Mouse (Mus musculus): ENCODE measurements around the gene Traf3ip2.

Traf3ip2 gene

DNA sequence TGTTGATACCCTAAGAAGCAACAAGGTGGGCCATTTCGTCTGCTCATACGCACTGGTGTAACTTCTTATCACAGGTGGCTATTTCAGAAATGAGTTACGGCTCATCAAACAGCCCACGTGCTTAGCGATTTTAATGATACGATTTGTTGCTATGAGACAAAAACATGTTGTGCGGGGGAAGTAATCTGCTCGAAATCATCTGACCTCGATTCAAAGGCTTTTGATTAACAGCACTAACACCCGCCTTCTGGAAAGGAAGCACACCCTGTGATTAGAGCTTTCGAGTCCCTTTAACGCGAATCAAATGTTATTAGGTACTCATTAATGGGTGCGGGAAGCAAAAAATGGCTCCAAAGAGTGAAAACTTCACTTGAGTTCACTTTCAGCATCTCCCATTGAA, 18.9 kb downstream of the Traf3ip2 start:
- DNase-seq (ENCODE audit: low read depth, low spot score) = no peak

DNA sequence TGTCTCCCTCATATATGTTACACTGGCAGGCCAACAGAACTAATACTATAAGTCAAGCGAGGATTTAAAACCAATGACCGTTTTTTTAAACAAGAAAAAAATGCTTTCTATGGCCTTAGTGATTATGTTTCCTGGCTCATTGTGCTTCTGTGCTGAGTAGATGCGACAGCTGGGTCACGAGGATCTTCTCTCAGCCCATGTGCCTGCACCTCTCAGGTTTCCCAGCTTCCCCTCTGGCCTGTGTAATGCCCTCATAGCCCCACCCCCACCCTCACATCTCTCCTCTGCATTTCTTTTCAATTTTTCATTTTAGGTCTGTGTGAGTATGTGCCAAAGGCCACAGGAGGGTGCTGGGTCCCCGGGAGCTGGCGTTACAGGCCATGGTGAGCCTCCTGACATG, 20.6 kb downstream of the Traf3ip2 start:
- no peak for DNase-seq (ENCODE audit: low read depth, low spot score)

DNA sequence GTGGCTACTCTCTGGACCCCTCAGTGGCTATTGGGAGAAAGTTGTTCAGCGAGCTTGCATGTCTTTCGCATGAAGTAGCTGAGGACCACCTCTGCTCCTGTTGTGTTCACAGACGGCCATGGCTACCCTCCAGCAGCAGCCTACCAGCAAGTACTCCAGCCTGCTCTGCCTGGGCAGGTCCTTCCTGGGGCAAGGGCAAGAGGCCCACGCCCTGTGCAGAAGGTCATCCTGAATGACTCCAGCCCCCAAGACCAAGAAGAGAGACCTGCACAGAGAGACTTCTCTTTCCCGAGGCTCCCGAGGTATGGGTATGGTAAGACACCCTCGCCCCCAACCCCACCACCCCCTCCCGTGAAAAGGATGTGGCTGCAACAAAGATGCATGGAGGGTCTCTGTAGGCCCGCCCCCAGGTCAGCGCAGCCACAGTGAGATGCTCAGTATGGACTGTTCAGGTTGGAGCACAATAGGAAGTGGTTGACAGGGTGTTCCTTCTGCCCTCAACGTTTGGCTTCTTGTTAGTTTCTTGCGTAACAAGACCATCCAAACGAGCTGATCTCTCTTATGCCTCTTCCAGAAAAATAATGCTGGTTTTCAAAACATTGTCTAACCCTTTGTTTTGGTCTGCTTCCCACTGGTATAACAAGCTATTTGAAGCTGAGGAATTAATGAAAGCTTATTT, 21.8 kb downstream of the Traf3ip2 start:
- no peak for DNase-seq (ENCODE audit: low read depth, low spot score)

DNA sequence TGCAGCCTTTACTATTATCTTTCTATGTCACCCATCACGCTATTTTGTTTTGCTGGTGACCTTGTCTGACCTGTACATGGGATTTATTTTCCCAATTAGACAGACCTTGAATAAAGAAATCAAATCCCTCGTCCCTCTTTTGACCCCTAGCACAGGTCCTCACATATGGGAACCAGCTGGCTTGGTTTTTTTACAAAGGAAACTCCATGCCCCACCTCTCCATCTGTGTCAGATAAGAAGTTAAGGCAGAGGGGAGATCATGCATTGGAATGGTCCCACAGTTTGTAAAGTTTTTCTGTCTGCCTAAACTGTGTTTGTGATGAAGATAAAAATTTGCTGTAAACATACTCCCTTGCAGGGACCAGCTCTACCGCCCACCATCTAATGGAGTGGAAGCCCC, 26.1 kb downstream of the Traf3ip2 start:
- no peak for DNase-seq (ENCODE audit: low read depth, low spot score)

DNA sequence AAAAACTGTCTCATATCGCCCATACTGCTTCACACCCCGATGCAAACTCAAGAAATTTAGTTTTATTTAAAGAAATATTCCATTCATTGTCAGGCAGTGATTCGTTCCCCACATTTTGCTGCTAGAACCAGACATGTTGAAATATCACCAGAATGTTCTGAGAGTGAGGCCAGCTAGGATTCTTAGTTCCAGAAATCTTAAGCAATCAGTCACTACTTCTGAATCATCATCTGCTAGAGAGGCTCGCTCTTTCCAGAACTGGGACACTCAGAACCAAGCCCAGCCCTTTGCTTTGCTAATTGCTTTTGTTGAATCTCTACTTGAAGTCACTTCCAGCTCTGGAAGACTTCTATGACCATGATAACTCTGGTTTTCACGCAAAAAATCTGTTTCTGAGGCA, 27.0 kb downstream of the Traf3ip2 start:
- DNase-seq (ENCODE audit: low read depth, low spot score) = no peak

DNA sequence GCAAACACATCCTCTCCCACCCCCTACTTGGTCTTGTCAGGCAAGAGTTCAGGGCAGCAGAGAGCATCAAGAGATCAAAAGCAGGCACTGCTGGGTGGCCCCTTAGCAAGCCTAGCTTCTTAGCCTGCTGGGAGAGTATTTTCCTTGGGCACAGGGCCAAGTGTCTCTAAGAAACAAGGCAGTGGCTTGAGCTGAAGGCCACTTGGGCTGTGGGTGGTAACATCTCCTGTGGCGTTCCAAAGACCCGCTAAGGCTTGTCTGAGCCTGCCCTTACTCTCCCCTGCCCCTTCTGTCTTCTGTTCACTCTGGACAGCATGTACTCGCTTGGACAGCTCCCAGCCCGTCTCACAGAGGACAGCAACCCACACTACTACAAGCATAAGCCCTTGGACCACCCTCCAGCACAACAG, 28.1 kb downstream of the Traf3ip2 start:
- DNase-seq (ENCODE audit: low read depth, low spot score) = no peak

DNA sequence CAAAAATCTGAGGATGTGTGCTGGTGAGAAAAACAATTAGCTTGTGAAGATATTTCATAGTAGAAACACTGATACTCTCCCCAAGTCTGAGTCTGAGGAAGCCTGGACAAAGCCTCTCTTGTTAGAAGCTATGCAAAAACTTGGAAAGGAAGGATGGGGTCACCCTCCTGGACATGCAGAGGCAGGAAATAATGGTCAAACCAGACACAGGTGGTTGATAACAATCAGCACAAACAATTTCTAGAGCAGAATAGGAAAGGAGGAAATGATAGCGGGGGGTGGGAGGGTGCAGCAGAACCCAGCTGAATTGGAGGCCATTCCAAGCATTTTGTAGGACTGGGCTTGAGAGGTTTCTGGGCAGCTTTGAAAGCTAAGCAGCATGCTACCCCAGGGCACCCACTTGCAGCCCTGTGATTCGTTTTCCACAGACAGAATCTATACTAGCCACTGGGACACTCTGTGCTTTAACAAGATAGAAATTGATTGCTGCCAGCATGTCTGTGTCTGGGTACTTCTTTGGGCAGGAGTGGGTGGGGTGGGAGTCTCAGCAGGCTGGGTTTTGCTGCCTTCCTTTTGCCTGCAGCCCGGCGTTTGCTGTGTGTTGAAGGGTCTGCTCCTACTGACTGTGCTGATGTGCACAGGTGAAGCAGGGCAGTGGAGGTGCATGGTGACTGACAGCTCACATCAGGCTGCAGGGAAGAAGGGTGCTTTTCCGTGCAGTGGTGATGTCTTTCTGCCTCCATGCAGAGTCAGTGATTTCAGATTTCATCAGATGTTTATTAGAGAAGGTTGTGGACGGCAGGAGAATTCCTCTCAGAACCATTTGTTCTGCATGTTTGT, 33.3 kb downstream of the Traf3ip2 start:
- DNase-seq (ENCODE audit: low read depth, low spot score) = no peak

DNA sequence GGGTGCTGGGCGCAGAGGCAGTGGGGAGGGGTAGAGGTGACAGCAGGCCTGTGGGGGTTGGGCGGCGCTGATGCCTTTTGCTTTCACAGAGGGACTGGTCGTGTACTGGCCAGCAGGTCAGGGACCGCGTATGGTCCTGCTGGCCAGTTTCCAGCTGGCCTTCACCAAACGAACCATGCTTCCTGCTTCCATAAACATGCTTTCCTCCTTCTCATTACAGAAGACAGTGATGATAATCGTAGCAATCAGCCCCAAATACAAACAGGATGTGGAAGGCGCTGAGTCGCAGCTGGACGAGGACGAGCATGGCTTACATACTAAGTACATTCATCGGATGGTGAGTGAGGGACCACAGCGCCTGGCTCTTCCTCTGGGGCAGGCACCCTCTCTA, 33.9 kb downstream of the Traf3ip2 start:
- DNase-seq (ENCODE audit: low read depth, low spot score) = no peak

DNA sequence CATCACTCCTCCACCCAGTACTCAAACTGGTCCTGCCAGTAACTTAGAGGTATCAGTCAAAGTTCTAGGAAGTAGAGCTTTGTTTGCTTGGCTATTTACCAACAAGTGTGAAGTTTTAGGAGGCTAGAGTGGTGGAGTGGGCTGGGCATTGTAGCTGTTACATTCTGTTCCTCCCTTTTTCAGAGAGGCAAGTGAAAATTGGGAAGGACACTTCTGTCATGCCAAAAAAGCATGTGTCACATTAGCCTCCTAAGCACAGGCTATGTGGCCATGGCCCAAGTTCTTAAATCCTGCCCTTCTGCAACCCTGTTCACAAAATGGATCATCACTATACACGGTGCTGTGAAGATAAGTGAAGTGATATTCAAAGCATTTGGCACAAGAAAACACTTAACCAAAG, 34.4 kb downstream of the Traf3ip2 start:
- DNase-seq (ENCODE audit: low read depth, low spot score) = no peak

DNA sequence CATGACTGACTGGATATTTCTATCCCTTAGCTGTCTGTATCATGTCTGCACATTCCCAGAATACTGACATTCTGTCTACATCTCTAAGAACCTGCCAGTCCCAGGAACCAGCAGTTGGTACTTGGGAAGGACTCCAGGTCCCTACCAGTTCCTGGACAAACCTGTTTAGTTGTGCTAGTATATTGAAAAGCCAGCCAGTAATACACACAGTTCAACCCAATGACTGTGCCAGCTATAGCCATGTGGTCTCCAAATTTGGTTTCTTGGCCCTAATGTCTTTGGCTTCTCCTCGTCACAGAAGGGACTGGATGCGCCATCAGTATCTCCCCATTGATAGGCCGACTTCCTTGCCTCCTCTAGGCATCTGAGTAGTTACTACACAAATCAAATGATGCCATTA, 35.5 kb downstream of the Traf3ip2 start:
- DNase-seq (ENCODE audit: low read depth, low spot score) = no peak

DNA sequence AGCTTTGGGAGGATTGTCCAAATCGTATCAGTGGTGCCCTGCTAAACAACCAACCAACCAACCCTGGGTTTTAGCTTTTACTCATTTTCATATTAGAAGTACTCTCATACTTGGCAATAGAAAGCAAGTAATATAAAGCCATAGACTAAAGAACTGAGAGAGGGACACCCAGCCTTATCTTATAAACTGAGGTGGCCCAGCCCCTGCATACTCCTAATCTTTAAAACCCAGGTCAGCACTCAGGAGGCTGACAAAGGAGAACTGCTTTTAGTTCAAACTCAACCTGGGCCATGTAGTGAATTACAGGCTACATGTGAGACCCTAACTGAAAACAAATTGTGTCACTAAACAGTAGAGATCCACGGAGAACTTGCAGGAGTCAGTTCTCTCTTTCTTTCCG, 36.8 kb downstream of the Traf3ip2 start:
- no peak for DNase-seq (ENCODE audit: low read depth, low spot score)

DNA sequence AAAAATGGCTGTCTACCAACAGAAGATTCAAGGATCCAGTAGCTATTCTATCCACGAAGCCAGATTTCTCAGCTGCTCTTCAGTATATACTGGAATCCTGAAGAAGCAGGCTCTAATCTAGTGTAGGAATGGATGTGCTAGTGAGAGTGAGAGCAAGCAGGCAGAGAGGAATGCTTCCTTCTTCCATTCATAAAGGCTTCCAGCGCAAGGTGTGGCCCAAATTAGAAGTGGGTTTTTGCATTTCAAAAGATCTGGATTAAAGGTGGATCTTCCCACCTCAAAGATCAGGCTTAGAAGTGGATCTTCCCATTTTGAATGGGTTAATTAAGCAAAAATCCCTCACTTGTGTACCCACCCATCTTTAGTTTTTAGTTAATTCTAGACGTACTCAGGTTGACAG, 37.6 kb downstream of the Traf3ip2 start:
- no peak for DNase-seq (ENCODE audit: low read depth, low spot score)

DNA sequence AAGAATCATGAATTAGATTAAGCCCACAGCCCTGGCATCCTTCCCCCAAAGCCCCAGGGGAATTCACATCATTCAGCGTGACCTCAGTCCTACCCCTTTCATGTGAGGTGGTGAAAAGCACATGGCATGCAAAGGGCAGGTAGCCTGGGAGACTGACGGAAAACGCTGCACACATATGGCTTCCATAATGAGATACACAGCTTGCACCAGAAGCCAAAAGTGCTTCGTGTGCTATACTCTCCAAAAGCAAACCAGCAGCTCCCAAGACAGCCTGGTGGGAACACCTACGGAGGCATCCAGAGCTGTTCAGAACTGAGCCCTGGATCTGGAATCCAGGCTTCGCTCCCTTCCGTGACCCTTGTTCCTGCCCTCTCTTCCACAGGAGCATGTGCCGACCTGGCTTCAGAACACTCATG, 41.3 kb downstream of the Traf3ip2 start:
- DNase-seq (ENCODE audit: low read depth, low spot score) = no peak

DNA sequence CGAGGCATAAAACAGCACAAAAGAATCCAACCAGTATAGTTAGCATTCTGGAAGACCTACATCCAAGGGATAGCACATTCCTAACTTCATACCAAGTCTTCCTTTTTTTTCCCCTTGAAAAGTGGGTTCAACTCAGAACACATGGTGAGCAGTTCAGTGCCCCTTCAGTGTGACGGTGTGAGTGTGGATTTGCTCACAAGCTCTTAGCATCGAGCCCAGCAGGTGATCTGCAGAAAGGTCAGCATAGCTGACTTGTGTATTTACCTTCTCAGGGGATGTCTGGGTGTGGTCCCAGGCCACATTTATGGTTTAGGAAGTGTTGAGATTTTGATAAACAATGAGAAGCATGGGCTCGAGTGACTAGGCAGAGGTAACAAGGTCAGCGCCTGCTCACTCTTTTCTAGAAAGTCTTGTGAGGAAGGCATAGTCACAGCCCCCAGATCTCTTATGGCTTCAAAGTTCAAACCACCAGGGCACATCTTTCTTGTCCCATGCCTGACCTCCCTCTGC, 46.2 kb downstream of the Traf3ip2 start:
- DNase-seq (ENCODE audit: low read depth, low spot score) = no peak

DNA sequence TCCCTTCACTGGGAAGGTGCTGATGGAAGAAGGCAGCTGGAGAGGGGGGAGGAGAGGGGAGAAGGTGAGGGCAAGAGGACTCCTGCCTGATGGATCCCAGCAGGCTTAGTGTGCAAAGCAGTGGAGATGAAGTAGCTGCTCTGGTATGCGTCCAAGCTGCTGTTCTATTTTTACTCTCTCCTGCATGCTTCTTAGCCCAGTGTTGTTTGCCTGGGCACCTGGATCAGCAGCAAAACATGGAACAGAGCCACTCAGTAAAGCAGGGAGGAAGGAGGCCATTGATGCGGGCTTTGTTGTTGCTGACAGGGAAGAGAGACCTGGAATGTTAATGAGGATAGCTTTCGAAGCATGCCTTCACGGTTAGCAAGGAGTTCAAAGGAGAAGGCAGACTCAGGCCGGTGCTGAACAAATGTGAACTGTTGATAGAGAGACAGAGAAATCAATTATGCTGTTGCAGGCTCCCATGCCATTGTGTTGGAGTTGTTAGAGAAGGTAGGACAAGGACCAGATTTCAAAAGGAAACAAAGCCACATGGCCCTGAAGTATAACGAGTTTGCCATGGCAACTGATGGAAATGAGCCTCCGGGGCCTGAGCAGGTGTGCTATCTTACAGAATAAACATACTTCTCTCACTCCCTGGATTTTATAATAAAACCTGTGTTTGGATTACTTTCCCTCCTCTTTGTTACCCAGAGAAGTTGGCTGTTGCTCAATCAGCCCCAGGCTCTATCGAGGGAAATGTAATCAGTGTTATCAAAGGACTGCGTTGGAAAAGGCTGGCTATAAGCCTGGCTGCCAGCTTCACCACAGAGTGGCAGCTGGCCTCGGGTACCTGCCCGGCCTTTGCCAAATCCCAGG, 46.9 kb downstream of the Traf3ip2 start:
- DNase-seq (ENCODE audit: low read depth, low spot score) = no peak

DNA sequence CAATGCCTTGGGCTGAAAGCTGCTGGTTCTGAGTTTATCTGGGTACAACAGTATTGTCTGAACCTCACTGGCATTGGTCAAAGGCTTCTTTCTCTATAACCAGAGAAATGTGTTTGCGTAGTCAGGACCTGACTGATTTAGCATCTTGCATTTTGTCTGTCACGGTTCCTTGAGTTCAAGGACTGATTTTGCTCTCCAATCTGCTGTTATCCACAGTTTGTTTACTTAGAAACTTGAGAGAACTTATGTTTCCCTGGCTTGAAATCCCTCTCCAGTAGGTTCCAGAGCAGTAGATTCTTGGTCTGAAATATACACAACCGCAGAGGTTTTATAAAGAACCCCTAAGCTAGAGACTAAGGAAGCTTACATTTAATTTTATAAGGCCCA, 47.5 kb downstream of the Traf3ip2 start:
- no peak for DNase-seq (ENCODE audit: low read depth, low spot score)

DNA sequence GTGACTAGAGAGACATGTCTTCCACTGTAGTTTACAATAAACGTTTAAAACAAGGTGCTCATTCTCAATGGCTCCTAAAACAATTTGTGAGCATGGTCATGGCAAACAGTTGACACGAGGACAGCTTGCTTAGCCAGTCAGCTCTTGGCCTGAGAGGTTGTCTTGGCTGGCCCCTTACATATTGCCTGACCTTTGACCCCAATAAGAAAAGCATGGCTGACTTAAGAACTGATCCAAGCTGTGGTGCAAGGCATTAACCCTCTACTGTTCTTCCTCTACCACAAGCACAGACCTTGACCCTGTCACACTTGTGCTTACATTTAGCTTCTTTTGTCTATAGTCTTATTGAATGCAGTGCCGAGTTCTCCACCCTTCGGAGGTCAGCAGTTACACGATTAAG, 48.0 kb downstream of the Traf3ip2 start:
- DNase-seq (ENCODE audit: low read depth, low spot score) = no peak

DNA sequence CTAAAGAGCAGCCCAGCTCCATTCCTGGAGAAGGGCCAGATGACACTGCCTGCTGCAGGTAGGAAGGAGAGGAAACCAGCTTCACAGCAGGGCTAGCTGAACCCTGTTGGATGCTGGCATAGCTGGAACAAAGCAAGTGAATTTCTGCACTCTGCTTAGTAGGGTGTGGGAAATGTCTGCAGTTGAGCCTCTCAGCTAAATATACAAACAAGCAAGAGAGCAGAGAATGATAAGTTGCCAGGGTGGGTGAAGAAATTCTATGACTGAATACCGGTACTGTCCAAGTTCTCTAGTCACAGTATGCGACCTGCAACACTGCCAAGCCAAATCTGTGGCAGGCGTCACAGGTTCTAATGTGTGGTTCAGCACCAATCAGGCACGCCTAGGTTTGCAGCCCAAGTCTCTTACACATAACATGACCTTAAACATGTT, 52.4 kb downstream of the Traf3ip2 start:
- DNase-seq (ENCODE audit: low read depth, low spot score) = no peak

DNA sequence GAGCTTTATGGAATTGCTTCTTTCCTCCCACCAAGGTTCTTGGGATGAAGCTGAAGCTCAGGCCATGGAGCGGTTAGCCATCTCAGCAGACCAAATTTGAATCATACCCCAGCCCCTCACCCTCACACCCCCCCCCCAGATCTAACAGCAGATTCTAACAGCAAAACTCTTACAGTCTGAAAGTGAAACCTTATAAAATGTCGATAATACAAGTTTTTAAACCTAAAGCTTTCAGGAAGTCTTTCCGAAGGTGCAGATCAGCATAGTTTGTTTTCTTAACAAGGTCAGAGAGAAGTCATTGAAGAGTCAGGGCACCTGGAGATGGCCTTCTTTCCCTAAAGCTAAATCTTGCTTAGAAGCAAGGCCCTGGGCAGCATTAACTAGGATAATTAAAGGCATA, 53.3 kb downstream of the Traf3ip2 start:
- no peak for DNase-seq (ENCODE audit: low read depth, low spot score)

DNA sequence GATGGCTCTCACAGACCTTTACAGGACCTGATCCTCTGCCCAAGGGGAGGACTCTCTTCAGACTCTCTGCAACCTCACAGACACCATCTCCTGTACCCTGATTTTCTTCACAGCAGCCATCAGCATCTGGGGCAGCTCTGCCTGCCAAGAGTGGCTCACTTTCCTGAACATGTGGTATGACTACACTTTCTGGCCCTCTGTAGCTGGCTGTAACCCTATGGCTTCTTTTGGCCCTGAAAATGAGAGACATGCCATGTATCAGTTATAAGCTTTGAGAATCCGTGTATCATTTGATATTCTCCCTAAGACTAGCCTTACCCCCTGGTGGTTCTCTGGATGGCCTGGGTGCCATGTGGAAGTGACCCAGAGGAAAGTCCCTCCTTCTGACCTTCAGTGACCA, 58.7 kb downstream of the Traf3ip2 start:
- no peak for DNase-seq (ENCODE audit: low read depth, low spot score)

DNA sequence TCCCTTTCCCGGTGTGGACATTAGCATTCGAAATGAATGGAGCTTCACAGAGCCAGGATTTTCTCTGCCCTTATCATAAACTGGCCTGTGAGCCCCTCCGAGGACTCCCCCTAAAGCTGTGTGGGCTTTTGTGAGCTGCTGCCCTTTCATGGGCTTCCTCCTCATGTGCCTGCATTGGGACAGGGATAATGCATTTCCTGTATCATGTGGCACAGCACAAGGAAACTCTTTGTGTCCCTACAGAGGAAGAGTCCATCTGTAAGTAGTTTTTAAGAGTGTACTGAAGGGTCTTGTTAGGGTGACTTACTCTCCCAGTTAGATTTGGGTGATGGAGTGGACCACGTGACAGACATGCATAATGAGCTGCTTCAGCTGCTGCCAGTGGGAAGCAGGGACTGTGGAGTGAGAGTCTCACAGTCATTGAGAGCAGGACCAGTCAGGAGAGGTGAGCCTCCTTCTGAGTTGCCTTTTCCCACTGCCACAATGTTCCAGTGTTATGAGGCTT, 59.9 kb downstream of the Traf3ip2 start:
- no peak for DNase-seq (ENCODE audit: low read depth, low spot score)

DNA sequence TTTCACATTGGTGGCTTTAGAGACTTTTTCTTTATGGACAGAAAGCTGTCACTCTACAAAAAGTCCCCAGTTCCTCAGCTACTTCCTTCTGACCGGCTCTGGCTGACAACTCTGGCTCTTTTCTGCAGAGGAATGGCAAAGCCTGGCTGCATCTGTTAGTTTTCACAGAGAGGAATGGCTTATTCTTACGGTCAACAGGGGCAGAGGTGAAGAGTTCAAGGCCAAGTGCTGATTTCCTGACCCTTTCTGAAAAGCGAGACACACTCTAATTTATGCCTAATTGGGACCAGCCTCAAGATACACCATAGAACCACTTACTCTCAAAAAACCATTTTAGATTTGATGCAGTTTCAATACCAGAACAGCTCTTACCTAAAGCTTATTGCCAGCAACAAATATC, 61.4 kb downstream of the Traf3ip2 start:
- no peak for DNase-seq (ENCODE audit: low read depth, low spot score)
